25 mouse cellular contexts compared by ENCODE assay signal in genomic region chr13:46601386-46601785, GRCm38 (mm10).
DNase-seq lines count a peak whose midpoint lies in the region; ATAC-seq and TF ChIP-seq lines count a peak whose summit lies in the region.
"Had no signal": no experiment of that assay in that cellular context is flagged by ENCODE, and none has a peak within 500 bp of the region (broad histone marks: within the 10 kb centered on the region; RNA-seq: fewer than 3 reads in every experiment).

No protein-coding gene starts in this region.

- TF ChIP-seq EP300 in MEL (IDR thresholded peaks at IDR 0.05; ENCODE audit: low read depth in 1 of 2, low read length in 2 of 2) = no peak

- H3K4me1 ChIP-seq in hindbrain, postnatal 0 days (ENCODE audit: insufficient read depth, low read length) = no peaks in the 10 kb centered on the region
- H3K4me1 ChIP-seq in hindbrain, embryonic 14.5 days (replicated peaks; ENCODE audit: control insufficient read depth, insufficient read depth, low read length) = 0 out of 2 replicates have a peak, but pooled peaks cover 4% of the 10 kb centered on the region
- H3K4me1 ChIP-seq in MEL (ENCODE audit: control insufficient read depth in 1 of 2, insufficient read depth in 2 of 2, low read length in 2 of 2) = peaks cover 0 to 3% of the 10 kb centered on the region in 2 experiments; a peak in 2 of 4 replicates
- H3K4me1 ChIP-seq: embryonic facial prominence, embryonic 12.5 days; embryonic facial prominence, embryonic 15.5 days; heart, embryonic 12.5 days; hindbrain, embryonic 15.5 days; intestine, embryonic 15.5 days had no signal

- DNase-seq in hindbrain, postnatal 0 days (ENCODE audit: low spot score) = peak; percentile 15
- no peak for DNase-seq in hindbrain, embryonic 14.5 days (ENCODE audit: low spot score)
- DNase-seq in MEL (ENCODE audit: low read depth, low spot score) (peak; percentile 37), NIH3T3 (ENCODE audit: low read depth) (peak; percentile 72)
- no peak for DNase-seq in heart, postnatal 10 days
- DNase-seq in lung, adult 18-20 months = no peak
- DNase-seq: adrenal gland, adult 8-10 months; adrenal gland, postnatal 25 days; cerebellum, adult 11 months; cerebellum, adult 2 months; cerebellum, adult 9-11 months; cerebellum, postnatal 25 days; gastrocnemius, postnatal 25 days; heart, adult 18-20 months; heart, postnatal 14 days; heart, postnatal 4 days; kidney, adult 11 months had no signal

- H3K27ac ChIP-seq in hindbrain, postnatal 0 days = no peak overlapping the region
- no peak overlapping the region for H3K27ac ChIP-seq in hindbrain, embryonic 14.5 days
- no peak overlapping the region for H3K27ac ChIP-seq in MEL (ENCODE audit: control insufficient read depth, low read depth, low read length)
- H3K27ac ChIP-seq: embryonic facial prominence, embryonic 12.5 days; embryonic facial prominence, embryonic 15.5 days; forebrain, embryonic 12.5 days; heart, embryonic 15.5 days; hindbrain, embryonic 15.5 days; intestine, embryonic 15.5 days had no signal

- no peak for TF ChIP-seq CTCF in hindbrain, postnatal 0 days (IDR thresholded peaks at IDR 0.05; ENCODE audit: low read depth)
- TF ChIP-seq CTCF in MEL (IDR thresholded peaks at IDR 0.05 in 2 of 3, conservative IDR thresholded peaks at IDR 0.05 in 1 of 3; ENCODE audit: control insufficient read depth in 1 of 3, insufficient read depth in 1 of 3, low read depth in 2 of 3, low read length in 3 of 3, poor library complexity in 1 of 3, severe bottlenecking in 1 of 3) = no peak

- no peak overlapping the region for H3K4me3 ChIP-seq in hindbrain, postnatal 0 days (ENCODE audit: low read length)
- H3K4me3 ChIP-seq in hindbrain, embryonic 14.5 days (replicated peaks; ENCODE audit: low read length) = no peak overlapping the region
- H3K4me3 ChIP-seq in MEL (ENCODE audit: control insufficient read depth in 1 of 2, insufficient read depth in 1 of 2, low read depth in 2 of 2, low read length in 2 of 2) = no peak overlapping the region
- H3K4me3 ChIP-seq: embryonic facial prominence, embryonic 12.5 days; embryonic facial prominence, embryonic 15.5 days; forebrain, embryonic 12.5 days; heart, embryonic 12.5 days; heart, embryonic 15.5 days; hindbrain, embryonic 15.5 days; intestine, embryonic 15.5 days had no signal

- intact Hi-C loops in heart, postnatal 10 days (cut with DNase I) = no loop called here

- no peak for ATAC-seq in hindbrain, postnatal 0 days
- no peak for ATAC-seq in hindbrain, embryonic 14.5 days (ENCODE audit: low FRiP score)
- ATAC-seq: activated CD4-positive, CD25-positive, alpha-beta regulatory T cell, adult 4 months; intestine, embryonic 15.5 days had no signal

- H3K4me2 ChIP-seq in hindbrain, postnatal 0 days (ENCODE audit: low read depth, low read length) = no peak overlapping the region
- no peak overlapping the region for H3K4me2 ChIP-seq in hindbrain, embryonic 14.5 days (replicated peaks)
- H3K4me2 ChIP-seq: embryonic facial prominence, embryonic 12.5 days; embryonic facial prominence, embryonic 15.5 days; forebrain, embryonic 12.5 days; heart, embryonic 12.5 days; heart, embryonic 15.5 days; hindbrain, embryonic 15.5 days; intestine, embryonic 15.5 days had no signal

- TF ChIP-seq RAD21 in MEL (IDR thresholded peaks at IDR 0.05; ENCODE audit: low read depth, low read length) = no peak

- H3K36me3 ChIP-seq in hindbrain, postnatal 0 days (ENCODE audit: insufficient read depth, low read length) = no peaks in the 10 kb centered on the region
- no peaks in the 10 kb centered on the region for H3K36me3 ChIP-seq in hindbrain, embryonic 14.5 days (replicated peaks; ENCODE audit: control insufficient read depth, insufficient read depth)
- no peaks in the 10 kb centered on the region; a peak in 1 of 4 replicates for H3K36me3 ChIP-seq in MEL (ENCODE audit: control insufficient read depth in 1 of 2, insufficient read depth in 2 of 2, low read length in 2 of 2)
- H3K36me3 ChIP-seq: embryonic facial prominence, embryonic 12.5 days; embryonic facial prominence, embryonic 15.5 days; forebrain, embryonic 12.5 days; heart, embryonic 15.5 days; hindbrain, embryonic 15.5 days; intestine, embryonic 15.5 days had no signal

- 72% methylated on average over 2 of the region's 2 CpGs for WGBS in hindbrain, postnatal 0 days
- WGBS in hindbrain, embryonic 14.5 days = 94% methylated on average over 2 of the region's 2 CpGs

- no peak overlapping the region for H3K9ac ChIP-seq in hindbrain, postnatal 0 days (replicated peaks; ENCODE audit: low read length)
- no peak overlapping the region for H3K9ac ChIP-seq in hindbrain, embryonic 14.5 days
- H3K9ac ChIP-seq in MEL (ENCODE audit: control insufficient read depth, low read depth, low read length, poor library complexity, severe bottlenecking) = no peak overlapping the region
- H3K9ac ChIP-seq: embryonic facial prominence, embryonic 12.5 days; embryonic facial prominence, embryonic 15.5 days; forebrain, embryonic 12.5 days; heart, embryonic 12.5 days; heart, embryonic 15.5 days; hindbrain, embryonic 15.5 days; intestine, embryonic 15.5 days had no signal

- no peaks in the 10 kb centered on the region for H3K9me3 ChIP-seq in hindbrain, postnatal 0 days (ENCODE audit: low read length)
- H3K9me3 ChIP-seq in hindbrain, embryonic 14.5 days (ENCODE audit: control insufficient read depth, low read length) = no peaks in the 10 kb centered on the region
- H3K9me3 ChIP-seq in MEL (replicated peaks; ENCODE audit: insufficient read depth, low read length) = no peaks in the 10 kb centered on the region
- H3K9me3 ChIP-seq: embryonic facial prominence, embryonic 12.5 days; embryonic facial prominence, embryonic 15.5 days; forebrain, embryonic 12.5 days; heart, embryonic 12.5 days; heart, embryonic 15.5 days; hindbrain, embryonic 15.5 days; intestine, embryonic 15.5 days had no signal

- TF ChIP-seq POLR2A in MEL (IDR thresholded peaks at IDR 0.05; ENCODE audit: control insufficient read depth in 1 of 2, insufficient read depth in 1 of 2, low read depth in 1 of 2, low read length in 2 of 2, poor library complexity in 1 of 2) = no peak

- no peaks in the 10 kb centered on the region for H3K27me3 ChIP-seq in hindbrain, postnatal 0 days (ENCODE audit: insufficient read depth, low read length)
- no peaks in the 10 kb centered on the region for H3K27me3 ChIP-seq in hindbrain, embryonic 14.5 days (ENCODE audit: control insufficient read depth, insufficient read depth, low read length)
- H3K27me3 ChIP-seq in MEL (ENCODE audit: control insufficient read depth in 1 of 2, insufficient read depth in 2 of 2, low read length in 2 of 2) = no peaks in the 10 kb centered on the region
- H3K27me3 ChIP-seq: embryonic facial prominence, embryonic 12.5 days; embryonic facial prominence, embryonic 15.5 days; forebrain, embryonic 12.5 days; heart, embryonic 12.5 days; heart, embryonic 15.5 days; hindbrain, embryonic 15.5 days; intestine, embryonic 15.5 days had no signal

- H3K79me2 ChIP-seq in MEL (ENCODE audit: control insufficient read depth, insufficient read depth, low read length, poor library complexity) = no peaks in the 10 kb centered on the region

TF ChIP-seq in MEL, 35 proteins besides CTCF, POLR2A, EP300 and RAD21:
- TF ChIP-seq CHD1 (IDR thresholded peaks at IDR 0.05; ENCODE audit: low read depth, low read length) (no peak), MXI1 (IDR thresholded peaks at IDR 0.05; ENCODE audit: low read depth, low read length) (no peak), SIN3A (IDR thresholded peaks at IDR 0.05; ENCODE audit: low read length) (no peak), USF1 (IDR thresholded peaks at IDR 0.05; ENCODE audit: low read depth, low read length) (no peak), BHLHE40 (IDR thresholded peaks at IDR 0.05; ENCODE audit: borderline replicate concordance, low read depth, low read length) (no peak), SMC3 (IDR thresholded peaks at IDR 0.05; ENCODE audit: low read depth, low read length) (no peak), E2F4 (IDR thresholded peaks at IDR 0.05; ENCODE audit: borderline replicate concordance, low read depth, low read length) (no peak), MYB (IDR thresholded peaks at IDR 0.05; ENCODE audit: low read depth, low read length) (no peak), HCFC1 (IDR thresholded peaks at IDR 0.05; ENCODE audit: low read depth, low read length) (no peak), GABPA (IDR thresholded peaks at IDR 0.05; ENCODE audit: low read depth, low read length) (no peak), MAX (IDR thresholded peaks at IDR 0.05; ENCODE audit: low read length) (no peak), RCOR1 (IDR thresholded peaks at IDR 0.05; ENCODE audit: low read depth, low read length) (no peak), MAFK (IDR thresholded peaks at IDR 0.05; ENCODE audit: borderline replicate concordance, low read depth, low read length) (no peak), MAZ (IDR thresholded peaks at IDR 0.05; ENCODE audit: low read depth, low read length) (no peak), UBTF (IDR thresholded peaks at IDR 0.05; ENCODE audit: borderline replicate concordance, insufficient read depth, low read depth, low read length) (no peak), MEF2A (IDR thresholded peaks at IDR 0.05; ENCODE audit: extremely low read depth, insufficient replicate concordance, low read depth, low read length, poor library complexity, severe bottlenecking) (no peak), ZMIZ1 (IDR thresholded peaks at IDR 0.05; ENCODE audit: low read depth, low read length) (no peak), ZC3H11A (IDR thresholded peaks at IDR 0.05; ENCODE audit: low read depth, low read length) (no peak), ETS1 (IDR thresholded peaks at IDR 0.05; ENCODE audit: low read depth, low read length) (no peak)

Comparison
In these comparisons a context has a peak if more than half of its experiments do, and no peak if none do; other contexts are left out.
1. DNase-seq: peak in hindbrain, postnatal 0 days (single experiment), MEL (single experiment) and NIH3T3 (single experiment); none in hindbrain, embryonic 14.5 days (single experiment), heart, postnatal 10 days (0 of 2) and lung, adult 18-20 months (0 of 2).